Mouse (Mus musculus): ENCODE data around the gene Atp1b1.

DNA sequence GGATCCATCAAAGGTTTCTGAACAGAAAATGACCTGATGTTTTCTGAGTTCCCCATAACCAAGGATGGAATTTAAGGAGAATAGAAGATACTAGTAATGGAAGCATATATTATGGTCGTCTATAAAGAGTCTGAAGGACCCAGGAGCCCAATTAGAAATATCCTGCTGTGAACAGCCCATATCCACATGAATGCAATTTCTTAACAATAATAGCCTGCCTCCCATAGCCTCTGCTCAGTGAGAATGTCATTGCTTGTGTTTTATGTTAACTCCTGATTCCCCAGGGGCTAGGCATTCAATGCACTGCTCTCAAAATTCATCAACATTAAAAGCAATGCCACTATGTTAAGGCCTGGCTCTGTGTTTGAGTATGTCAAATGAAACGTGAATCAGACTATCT is 49.5 kb downstream of the Atp1b1 start:
- TF ChIP-seq CTCF (IDR thresholded peaks at IDR 0.05; ENCODE audit: low read depth) (no peak), EP300 (IDR thresholded peaks at IDR 0.05; ENCODE audit: low read depth) (no peak)
